Mouse (Mus musculus) thymus, adult 2 months (tissue): Measurements from ENCODE around the gene Hcfc1.

Source experiments
- CTCF ChIP-seq: fragments of 200-500 bp; IDR thresholded peaks from 2 replicates; pipeline ENCODE4 v1.5.1; 2012; ENCODE audit warnings: mild to moderate bottlenecking, control low read depth, low read length, moderate library complexity, borderline replicate concordance; ENCODE audit not compliant: control insufficient read depth, poor library complexity, insufficient read depth; ENCODE audit errors: extremely low read depth
- POLR2A ChIP-seq: fragments of 200-500 bp; IDR thresholded peaks from 2 replicates; pipeline ENCODE4 v1.6.1; 2012; ENCODE audit warnings: mild to moderate bottlenecking, low read length, control low read depth, moderate library complexity; ENCODE audit not compliant: control insufficient read depth, poor library complexity, insufficient read depth; ENCODE audit errors: extremely low read depth

GRCm38 (mm10) chrX:73998911-73999869 lies 33.0 kb upstream of the Hcfc1 start:
- TF ChIP-seq CTCF (no peak), POLR2A (no peak)
